Mouse (Mus musculus) intestine, embryonic 16.5 days (tissue): ENCODE data around the gene Klhl29. TPM values are rescaled to one million over a fixed set of nuclear protein-coding genes. Genes with fewer than 3 reads are reported as not detected.
"Not testable (repeated sequence)": the region's sequence is repeated elsewhere in the genome, so short reads cannot be mapped to it uniquely, and the experiment has no call there.

Source experiments
- ATAC-seq: fragments of 200-750 bp; cut with Nextera tagmentation; 2 replicates; pipeline ENCODE4 v1.8.0; 2017; ENCODE audit warnings: moderate TSS enrichment, moderate library complexity
- H3K27ac ChIP-seq: fragments of 300-500 bp; sonication (generic); 2 replicates; pipeline ENCODE4 v1.5.1; 2014; ENCODE audit warnings: mild to moderate bottlenecking, low read length
- H3K27me3 ChIP-seq: fragments of 300-500 bp; sonication (generic); replicated peaks from 2 replicates; pipeline ENCODE4 v1.6.1; 2014; ENCODE audit warnings: low read length, control low read depth, mixed read lengths; ENCODE audit not compliant: control insufficient read depth, insufficient read depth
- H3K36me3 ChIP-seq: fragments of 300-500 bp; sonication (generic); 2 replicates; pipeline ENCODE4 v1.6.1; 2014; ENCODE audit warnings: low read length, control low read depth; ENCODE audit not compliant: control insufficient read depth, insufficient read depth
- H3K4me1 ChIP-seq: fragments of 300-500 bp; sonication (generic); 2 replicates; pipeline ENCODE4 v1.6.1; 2014; ENCODE audit warnings: low read length, control low read depth, mixed read lengths; ENCODE audit not compliant: control insufficient read depth, insufficient read depth
- H3K4me2 ChIP-seq: fragments of 300-500 bp; sonication (generic); 2 replicates; pipeline ENCODE4 v1.6.1; 2014; ENCODE audit warnings: low read depth, low read length, control low read depth
- H3K4me3 ChIP-seq: fragments of 300-500 bp; sonication (generic); 2 replicates; pipeline ENCODE4 v1.5.1; 2014; ENCODE audit warnings: mild to moderate bottlenecking, low read length
- H3K9ac ChIP-seq: fragments of 300-500 bp; sonication (generic); 2 replicates; pipeline ENCODE4 v1.6.1; 2014; ENCODE audit warnings: low read depth, low read length
- H3K9me3 ChIP-seq: fragments of 300-500 bp; sonication (generic); 2 replicates; pipeline ENCODE4 v1.6.1; 2016; ENCODE audit warnings: low read length, control low read depth; ENCODE audit not compliant: control insufficient read depth
- WGBS: fragments of 180-500 bp; shearing (Covaris S2); extraction: QIAGEN DNeasy Blood & Tissue Kit; methylation state at CpG from one replicate; pipeline ENCODE4 v1.1.7; 2014; 5-methylcytosine and 5-hydroxymethylcytosine counted together
- polyA plus RNA-seq: library from polyadenylated mRNA; unstranded; fragments of >200 nt; fragmentation: Nextera tagmentation; extraction: Ambion mirVana; gene quantifications from 2 replicates; pipeline ENCODE4 v1.2.1, GENCODE M21; 2015

Klhl29 gene
- polyA plus RNA-seq, 1 experiment from 2014 or later, result 0.37 TPM

- Histone ChIP-seq H3K9me3 (no peaks in the 10 kb centered on the region), H3K4me2 (no peak overlapping the region), H3K36me3 (no peaks in the 10 kb centered on the region), H3K27ac (no peak overlapping the region), H3K4me1 (peaks cover 2% of the 10 kb centered on the region; the same call in 1 of the 2 replicates), H3K9ac (no peak overlapping the region), H3K27me3 (no peaks in the 10 kb centered on the region), H3K4me3 (no peak overlapping the region)
- 86% methylated on average over 17 of the region's 17 CpGs for WGBS
- ATAC-seq, result no peak
Measured at GRCm38 (mm10) chr12:5363961-5364634, 11.4 kb downstream of the Klhl29 start.

GRCm38 (mm10) chr12:5359065-5359464 lies 16.4 kb downstream of the Klhl29 start:
- Histone ChIP-seq H3K9me3 (no peaks in the 10 kb centered on the region), H3K4me3 (no peak overlapping the region), H3K4me2 (no peak overlapping the region), H3K4me1 (peaks cover 3% of the 10 kb centered on the region; the same call in 1 of the 2 replicates), H3K9ac (no peak overlapping the region), H3K36me3 (no peaks in the 10 kb centered on the region), H3K27me3 (no peaks in the 10 kb centered on the region), H3K27ac (no peak overlapping the region)
- 13% methylated on average over 5 of the region's 5 CpGs for WGBS
- ATAC-seq, result no peak

DNA sequence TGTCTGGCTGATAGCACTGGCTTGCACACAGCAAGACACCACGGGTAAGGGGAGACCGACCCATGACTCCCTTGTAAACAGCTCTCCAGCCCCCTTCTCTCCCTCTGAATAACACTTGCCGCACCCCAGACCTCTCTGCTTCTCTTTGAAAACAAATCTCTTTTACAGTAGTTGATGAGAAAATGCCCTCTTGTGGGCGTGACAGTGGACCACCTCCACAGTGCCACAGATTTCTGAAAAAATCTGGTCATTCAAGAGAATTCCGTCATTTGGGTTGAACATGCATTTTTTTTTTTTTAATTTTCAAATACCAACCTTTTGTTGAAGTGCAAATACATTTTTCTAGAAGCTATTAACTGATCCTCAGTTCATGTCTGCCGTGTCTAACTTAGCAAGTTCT lies 17.0 kb downstream of the Klhl29 start:
- no peaks in the 10 kb centered on the region for H3K9me3 ChIP-seq
- no peaks in the 10 kb centered on the region for H3K36me3 ChIP-seq
- no peak overlapping the region for H3K4me2 ChIP-seq
- H3K27ac ChIP-seq, result no peak overlapping the region
- H3K27me3 ChIP-seq, result no peaks in the 10 kb centered on the region
- H3K9ac ChIP-seq, result no peak overlapping the region
- no peak overlapping the region for H3K4me3 ChIP-seq
- H3K4me1 ChIP-seq, result peaks cover 3% of the 10 kb centered on the region; the same call in 1 of the 2 replicates
- no peak for ATAC-seq
- WGBS, result 47% methylated on average over 6 of the region's 6 CpGs

DNA sequence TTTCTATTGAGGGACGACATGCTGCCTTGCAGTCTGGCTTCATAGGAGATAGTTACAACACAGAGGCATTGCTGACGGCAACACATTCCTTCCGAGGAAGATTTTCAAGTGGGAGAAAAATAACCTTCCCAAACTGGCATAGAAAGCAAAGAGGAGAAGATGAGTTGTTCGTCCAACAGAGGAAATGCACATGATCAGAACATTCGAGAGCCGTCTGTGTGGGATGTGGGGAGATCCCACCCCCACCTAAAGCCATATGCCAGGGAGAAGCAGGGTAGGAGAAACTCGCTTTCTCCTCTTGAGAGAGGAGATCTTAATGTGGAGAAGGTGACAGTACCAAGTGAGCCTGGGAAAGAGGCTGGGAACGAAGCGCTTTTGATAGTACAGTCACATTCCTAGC lies 22.1 kb downstream of the Klhl29 start:
- Histone ChIP-seq H3K4me2 (no peak overlapping the region), H3K9me3 (no peaks in the 10 kb centered on the region), H3K36me3 (no peaks in the 10 kb centered on the region), H3K27ac (no peak overlapping the region), H3K4me3 (no peak overlapping the region), H3K9ac (no peak overlapping the region), H3K27me3 (no peaks in the 10 kb centered on the region), H3K4me1 (no peaks in the 10 kb centered on the region)
- ATAC-seq, result no peak
- 83% methylated on average over 9 of the region's 9 CpGs for WGBS

GRCm38 (mm10) chr12:5352771-5353170 lies 22.7 kb downstream of the Klhl29 start:
- ATAC-seq, result no peak
- Histone ChIP-seq H3K4me1 (no peaks in the 10 kb centered on the region), H3K9me3 (no peaks in the 10 kb centered on the region), H3K27ac (no peak overlapping the region), H3K27me3 (no peaks in the 10 kb centered on the region), H3K4me2 (no peak overlapping the region), H3K36me3 (no peaks in the 10 kb centered on the region), H3K9ac (no peak overlapping the region), H3K4me3 (no peak overlapping the region)
- 92% methylated on average over 8 of the region's 8 CpGs for WGBS

GRCm38 (mm10) chr12:5350491-5351285 lies 24.8 kb downstream of the Klhl29 start:
- 79% methylated on average over 11 of the region's 11 CpGs for WGBS
- H3K4me1 ChIP-seq, result no peaks in the 10 kb centered on the region
- H3K9ac ChIP-seq, result no peak overlapping the region
- no peak for ATAC-seq
- no peaks in the 10 kb centered on the region for H3K9me3 ChIP-seq
- no peaks in the 10 kb centered on the region for H3K27me3 ChIP-seq
- H3K4me3 ChIP-seq, result no peak overlapping the region
- H3K27ac ChIP-seq, result no peak overlapping the region
- no peak overlapping the region for H3K4me2 ChIP-seq
- no peaks in the 10 kb centered on the region for H3K36me3 ChIP-seq

DNA sequence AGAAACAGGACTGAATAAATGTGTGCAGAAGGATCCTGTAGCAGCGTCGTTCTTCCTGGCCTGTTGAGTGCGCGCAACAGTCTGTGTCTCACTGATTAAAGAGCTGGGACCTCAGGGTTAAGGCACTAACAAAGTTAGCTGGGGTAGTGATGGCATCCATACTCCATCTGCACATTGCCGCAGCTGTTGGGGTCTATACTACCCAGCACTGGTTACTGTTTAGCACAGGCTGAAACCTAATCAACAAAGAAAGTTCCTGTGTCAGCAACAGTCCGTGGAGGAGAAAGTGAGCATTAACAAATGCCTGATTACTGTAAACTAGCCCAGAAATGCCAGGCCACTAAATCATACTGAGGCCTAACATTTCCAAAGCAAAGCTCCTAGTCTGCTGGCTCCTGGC lies 30.4 kb downstream of the Klhl29 start:
- H3K4me1 ChIP-seq, result no peaks in the 10 kb centered on the region
- no peak overlapping the region for H3K4me3 ChIP-seq
- no peak overlapping the region for H3K27ac ChIP-seq
- no peak overlapping the region for H3K4me2 ChIP-seq
- 68% methylated on average over 6 of the region's 6 CpGs for WGBS
- ATAC-seq, result peak; percentile 52; the same call in 1 of the 2 replicates
- no peak overlapping the region for H3K9ac ChIP-seq
- H3K36me3 ChIP-seq, result no peaks in the 10 kb centered on the region
- no peaks in the 10 kb centered on the region for H3K9me3 ChIP-seq
- no peaks in the 10 kb centered on the region for H3K27me3 ChIP-seq

DNA sequence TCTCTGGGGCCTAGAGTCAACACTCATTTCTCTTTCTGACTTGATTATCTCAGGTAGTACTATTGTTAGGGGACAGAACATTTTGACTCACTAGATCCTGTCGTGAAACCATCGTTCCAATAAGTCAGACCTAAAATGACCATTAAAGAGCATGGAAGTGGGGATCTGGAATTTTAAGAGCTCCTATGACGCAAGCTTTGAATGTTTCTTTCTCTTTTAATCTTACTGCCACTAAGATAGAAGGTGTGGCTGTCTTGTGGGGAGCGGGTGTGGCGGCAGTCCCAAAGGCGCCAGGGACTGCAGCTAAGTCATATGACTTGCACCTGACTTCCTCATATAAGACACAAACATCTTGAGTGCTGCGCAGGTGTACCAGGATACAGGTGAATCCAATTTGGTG lies 31.0 kb downstream of the Klhl29 start:
- H3K27ac ChIP-seq, H3K4me3 ChIP-seq, H3K9ac ChIP-seq, ATAC-seq, H3K9me3 ChIP-seq, H3K36me3 ChIP-seq, H3K4me2 ChIP-seq, H3K27me3 ChIP-seq, H3K4me1 ChIP-seq: not testable (repeated sequence)
- WGBS, result 87% methylated on average over 6 of the region's 7 CpGs

DNA sequence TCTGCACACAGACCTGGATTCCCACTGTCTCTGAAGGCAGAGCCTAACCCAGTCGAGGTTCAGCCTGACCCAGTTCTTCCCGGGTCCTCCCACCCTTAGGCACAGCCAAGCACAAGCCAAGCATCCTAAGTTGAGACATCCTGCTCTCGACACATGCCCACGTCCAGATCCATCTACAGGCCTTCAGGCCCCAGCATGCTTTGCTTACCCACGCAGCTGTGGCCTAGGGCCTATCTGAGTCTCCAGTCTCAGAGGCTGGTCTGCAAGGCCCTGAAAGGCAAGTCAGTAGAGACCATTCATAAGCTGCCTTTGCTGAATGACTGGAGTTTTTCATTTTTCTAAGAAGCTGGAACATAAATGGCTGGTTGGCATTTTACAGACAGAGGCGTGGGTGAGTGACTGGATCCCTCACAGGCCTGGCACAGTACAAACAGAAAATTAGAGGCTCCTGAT lies 35.3 kb downstream of the Klhl29 start:
- Histone ChIP-seq H3K4me3 (no peak overlapping the region), H3K36me3 (no peaks in the 10 kb centered on the region), H3K4me1 (no peaks in the 10 kb centered on the region), H3K9me3 (no peaks in the 10 kb centered on the region), H3K9ac (no peak overlapping the region), H3K4me2 (no peak overlapping the region), H3K27ac (no peak overlapping the region), H3K27me3 (no peaks in the 10 kb centered on the region)
- 82% methylated on average over 6 of the region's 6 CpGs for WGBS
- no peak for ATAC-seq
